Mouse (Mus musculus) cerebellum, adult 2 months (tissue): Measurements from ENCODE around the gene Tbc1d7.

Source experiments
- CTCF ChIP-seq: fragments of 200-500 bp; IDR thresholded peaks from 2 replicates; pipeline ENCODE4 v1.5.1; 2011; ENCODE audit warnings: low read depth, mild to moderate bottlenecking, control low read depth, low read length, moderate library complexity, borderline replicate concordance; ENCODE audit not compliant: insufficient read depth
- POLR2A ChIP-seq: fragments of 200-500 bp; IDR thresholded peaks from 2 replicates; pipeline ENCODE4 v1.6.1; 2011; ENCODE audit warnings: low read length, control low read depth, borderline replicate concordance; ENCODE audit not compliant: insufficient read depth

- TF ChIP-seq CTCF, result no peak
- no peak for TF ChIP-seq POLR2A
These were observed 13.0 kb downstream of the Tbc1d7 start for GRCm38 (mm10) chr13:43158281-43158680.
